Mouse (Mus musculus) spleen, adult 2 months (tissue): ENCODE data around the gene Ostn. TPM values are rescaled to one million over a fixed set of nuclear protein-coding genes. Genes with fewer than 3 reads are reported as not detected.
"Not testable (repeated sequence)": the region's sequence is repeated elsewhere in the genome, so short reads cannot be mapped to it uniquely, and the experiment has no call there.

Experiments used
- DNase-seq, 2 experiments: peaks; one replicate each; pipeline versions ENCODE4 v3.0.0 to v3.0.0-alpha.2; 2012 to 2021; ENCODE audit warnings: low spot score in 2 of 2, low read depth in 1 of 2
- H3K27ac ChIP-seq: fragments of 200-500 bp; 2 replicates; pipeline ENCODE4 v1.5.1; 2012; ENCODE audit warnings: low read length, inconsistent platforms; ENCODE audit not compliant: insufficient read depth
- H3K27me3 ChIP-seq: fragments of 200-500 bp; 2 replicates; pipeline ENCODE4 v1.6.1; 2012; ENCODE audit warnings: mild to moderate bottlenecking, moderate library complexity, low read length, inconsistent platforms; ENCODE audit not compliant: control insufficient read depth, insufficient read depth
- H3K36me3 ChIP-seq: fragments of 200-500 bp; 2 replicates; pipeline ENCODE4 v1.6.1; 2012; ENCODE audit warnings: mild to moderate bottlenecking, low read length, inconsistent platforms; ENCODE audit not compliant: control insufficient read depth, insufficient read depth
- H3K4me1 ChIP-seq: fragments of 200-500 bp; 2 replicates; pipeline ENCODE4 v1.6.1; 2011; ENCODE audit warnings: inconsistent platforms; ENCODE audit not compliant: control insufficient read depth, insufficient read depth, insufficient read length
- H3K4me3 ChIP-seq: fragments of 200-500 bp; 2 replicates; pipeline ENCODE4 v1.5.1; 2011; ENCODE audit warnings: mild to moderate bottlenecking, inconsistent platforms; ENCODE audit not compliant: insufficient read depth, insufficient read length; ENCODE audit errors: extremely low read depth
- CTCF ChIP-seq: fragments of 200-500 bp; IDR thresholded peaks from 2 replicates; pipeline ENCODE4 v1.5.1; 2011; ENCODE audit warnings: mild to moderate bottlenecking, inconsistent platforms; ENCODE audit not compliant: insufficient read depth, insufficient read length, insufficient replicate concordance; ENCODE audit errors: extremely low read depth
- POLR2A ChIP-seq: fragments of 200-500 bp; IDR thresholded peaks from 2 replicates; pipeline ENCODE4 v1.6.1; 2011; ENCODE audit warnings: low read depth, low read length, inconsistent platforms
- WGBS: fragments of 180-500 bp; shearing (Covaris S2); methylation state at CpG from one replicate; pipeline ENCODE4 v1.1.7; 2018; 5-methylcytosine and 5-hydroxymethylcytosine counted together
- polyA plus RNA-seq: library from polyadenylated mRNA; depleted of rRNA; stranded (reverse); fragments of >200 nt; gene quantifications from 2 replicates; pipeline ENCODE4 v1.2.3, GENCODE M21; 2012; rRNA removed

Gene Ostn
- polyA plus RNA-seq = not detected in 2 replicates

DNA sequence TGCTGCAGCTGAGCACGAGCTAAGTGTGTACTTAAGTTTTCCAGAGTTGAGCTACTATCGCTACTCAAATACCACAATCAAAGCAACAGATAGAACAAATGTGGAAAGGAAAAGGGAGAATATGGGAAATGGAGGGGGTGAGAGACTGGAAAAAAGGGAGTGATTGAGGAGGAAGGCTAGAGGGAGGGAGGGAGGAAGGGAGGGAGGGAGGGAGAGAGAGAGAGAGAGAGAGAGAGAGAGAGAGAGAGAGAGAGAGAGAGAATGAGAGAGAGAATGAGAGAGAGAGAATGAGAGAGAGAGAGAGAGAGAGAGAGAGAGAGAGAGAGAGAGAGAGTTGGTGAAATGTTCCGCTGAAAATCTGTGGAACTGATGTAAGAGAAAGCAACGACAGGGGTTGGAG is at the start of gene Ostn:
Gene Ostn (plus strand): TSS at position 301 of the 400 bp plus-strand sequence.
- 77% methylated on average over 4 of the region's 4 CpGs for WGBS
- H3K27me3 ChIP-seq, DNase-seq, H3K27ac ChIP-seq, H3K4me3 ChIP-seq, H3K36me3 ChIP-seq, H3K4me1 ChIP-seq: not testable (repeated sequence)

DNA sequence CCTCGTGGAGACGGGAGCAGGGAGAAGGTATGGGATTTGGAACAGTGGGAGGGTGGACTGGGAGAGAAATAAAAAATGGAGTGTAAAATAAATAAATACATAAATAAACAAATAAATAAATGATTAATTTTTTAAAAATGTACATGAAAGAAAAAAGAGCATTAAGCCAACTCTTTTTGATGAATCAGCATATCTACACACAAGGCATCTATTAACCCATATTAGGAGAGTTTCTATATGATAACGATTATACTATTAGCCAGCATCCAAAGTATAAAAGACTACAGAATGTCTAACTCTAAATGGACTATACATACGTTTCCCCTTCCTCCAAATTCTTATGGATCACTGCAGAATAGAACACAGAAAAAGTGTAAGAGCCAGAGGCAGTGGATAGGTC is 38.5 kb upstream of the Ostn start:
- WGBS = 79% methylated on average over 4 of the region's 4 CpGs
- no peaks in the 10 kb centered on the region for H3K36me3 ChIP-seq
- TF ChIP-seq CTCF = no peak
- no peak for TF ChIP-seq POLR2A
- DNase-seq = no peak
- H3K27ac ChIP-seq = no peak overlapping the region
- H3K27me3 ChIP-seq = no peaks in the 10 kb centered on the region
- H3K4me3 ChIP-seq = no peak overlapping the region
- H3K4me1 ChIP-seq = no peaks in the 10 kb centered on the region

DNA sequence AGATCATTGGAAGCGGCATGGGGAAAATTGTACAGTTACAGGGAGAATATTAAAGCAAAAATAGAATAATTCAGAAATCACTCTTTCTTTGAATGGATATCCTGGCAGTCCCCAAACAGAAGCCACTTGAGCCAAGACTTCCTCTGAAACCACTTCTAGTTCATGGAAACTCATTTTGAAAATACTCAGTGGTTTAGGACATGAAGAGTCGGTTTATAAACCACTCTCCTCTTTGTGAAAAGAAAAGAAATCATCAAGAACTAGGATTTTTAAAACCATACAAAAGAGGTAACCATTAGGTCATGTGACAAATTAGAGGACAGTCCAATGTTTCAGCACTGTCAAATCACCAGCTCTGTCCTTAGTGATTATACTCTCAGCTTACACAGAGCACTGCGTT is 19.9 kb upstream of the Ostn start:
- Histone ChIP-seq H3K27me3 (no peaks in the 10 kb centered on the region), H3K27ac (no peak overlapping the region), H3K4me1 (no peaks in the 10 kb centered on the region), H3K36me3 (no peaks in the 10 kb centered on the region), H3K4me3 (no peak overlapping the region)
- 85% methylated on average over 3 of the region's 3 CpGs for WGBS
- TF ChIP-seq CTCF = no peak
- no peak for TF ChIP-seq POLR2A
- DNase-seq = no peak

DNA sequence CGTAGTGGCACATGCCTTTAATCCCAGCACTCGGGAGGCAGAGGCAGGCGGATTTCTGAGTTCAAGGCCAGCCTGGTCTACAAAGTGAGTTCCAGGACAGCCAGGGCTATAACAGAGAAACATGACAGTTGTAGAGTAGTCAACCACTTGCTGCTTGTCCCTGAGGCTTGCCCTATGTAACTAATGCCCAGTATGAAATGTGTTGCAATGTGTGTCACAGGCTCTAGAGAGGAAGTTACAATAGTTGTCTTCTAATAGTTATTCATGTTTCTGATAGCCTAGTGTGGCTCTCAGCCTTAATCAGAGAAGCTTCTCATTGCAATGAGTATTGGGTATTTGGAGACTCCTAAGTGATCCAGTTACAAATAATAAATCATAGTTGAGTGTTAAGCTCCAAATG is 10.8 kb upstream of the Ostn start:
- no peak overlapping the region for H3K4me3 ChIP-seq
- WGBS = 87% methylated on average over 3 of the region's 3 CpGs
- H3K27ac ChIP-seq = no peak overlapping the region
- H3K36me3 ChIP-seq = no peaks in the 10 kb centered on the region
- no peaks in the 10 kb centered on the region for H3K27me3 ChIP-seq
- TF ChIP-seq POLR2A (no peak), CTCF (no peak)
- DNase-seq = no peak
- H3K4me1 ChIP-seq = no peaks in the 10 kb centered on the region

DNA sequence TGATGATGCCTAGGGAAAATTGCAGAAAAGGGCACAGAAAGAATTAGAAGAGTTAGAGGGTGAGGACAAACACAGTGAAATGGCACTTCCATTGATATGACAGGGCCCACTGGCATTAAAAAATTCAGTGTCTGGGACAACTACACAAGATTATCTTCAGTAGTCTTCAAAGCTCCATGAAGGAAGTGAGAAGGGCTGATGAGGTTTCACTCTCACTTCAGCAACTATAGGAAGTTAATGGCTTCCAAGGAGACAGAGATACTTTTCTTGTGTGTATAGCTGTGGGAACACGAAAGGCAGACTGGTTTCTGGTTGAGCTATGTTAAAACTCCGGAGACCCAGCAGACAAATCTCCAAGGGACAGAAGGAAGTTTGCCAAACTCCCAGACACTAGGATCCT is 10.4 kb upstream of the Ostn start:
- H3K36me3 ChIP-seq = no peaks in the 10 kb centered on the region
- no peaks in the 10 kb centered on the region for H3K27me3 ChIP-seq
- WGBS = 81% methylated on average over 2 of the region's 2 CpGs
- H3K4me3 ChIP-seq = no peak overlapping the region
- no peaks in the 10 kb centered on the region for H3K4me1 ChIP-seq
- TF ChIP-seq CTCF (no peak), POLR2A (no peak)
- no peak overlapping the region for H3K27ac ChIP-seq
- DNase-seq = no peak

DNA sequence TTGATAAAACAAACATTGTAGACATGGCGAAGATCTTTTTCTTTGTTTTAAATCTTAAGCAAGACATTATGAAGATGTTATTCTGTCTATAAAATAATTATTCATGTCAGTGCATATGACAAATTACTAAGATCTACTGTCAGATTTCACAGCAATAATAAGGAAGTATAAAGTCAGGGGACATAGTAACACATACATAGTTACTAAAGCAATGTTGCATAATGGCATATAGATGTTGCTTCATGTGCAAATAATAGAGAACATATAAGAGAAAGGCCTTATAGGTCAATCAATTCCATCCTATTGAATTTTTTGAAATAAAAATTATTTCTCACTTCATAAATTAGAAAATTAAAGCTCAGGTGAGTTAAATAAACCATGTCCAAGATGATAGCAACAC is 11.8 kb downstream of the Ostn start:
- no peak overlapping the region for H3K27ac ChIP-seq
- H3K27me3 ChIP-seq = no peaks in the 10 kb centered on the region
- no peaks in the 10 kb centered on the region for H3K36me3 ChIP-seq
- TF ChIP-seq POLR2A = no peak
- TF ChIP-seq CTCF = no peak
- H3K4me1 ChIP-seq = no peaks in the 10 kb centered on the region
- no peak overlapping the region for H3K4me3 ChIP-seq
- 87% methylated on average over 1 of the region's 1 CpGs for WGBS
- no peak for DNase-seq

DNA sequence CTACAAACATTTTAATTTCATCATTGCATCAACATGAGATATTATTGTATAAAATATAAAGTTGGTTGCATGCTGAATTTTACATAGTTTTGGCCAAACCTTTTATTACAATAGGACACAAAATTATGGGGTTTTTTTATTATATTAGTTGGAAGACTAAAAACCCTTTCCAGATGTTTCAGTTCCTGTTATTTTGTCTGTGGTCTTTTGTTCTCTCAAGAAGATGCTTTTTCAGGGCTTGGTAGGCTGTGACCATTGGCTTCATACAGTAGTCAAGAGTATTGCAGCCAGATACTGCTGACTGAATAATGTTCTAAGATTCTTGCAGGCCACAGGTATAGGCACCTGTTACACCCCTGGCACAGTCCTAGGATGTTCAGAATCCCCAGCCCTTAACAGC is 14.8 kb downstream of the Ostn start:
- no peaks in the 10 kb centered on the region for H3K36me3 ChIP-seq
- H3K4me3 ChIP-seq = no peak overlapping the region
- no peak for DNase-seq
- no peak overlapping the region for H3K27ac ChIP-seq
- TF ChIP-seq POLR2A = no peak
- TF ChIP-seq CTCF = no peak
- H3K4me1 ChIP-seq = no peaks in the 10 kb centered on the region
- H3K27me3 ChIP-seq = no peaks in the 10 kb centered on the region
